Mouse (Mus musculus): ENCODE measurements at regions not wholly inside any gene's neighbourhood (a gene's known extent, or its start where the extent isn't known, plus 50 kb on each side); places are given as distances from the start of the nearest gene placed in this dataset.

GRCm38 (mm10) chr15:65532241-65532640 is 517.5 kb upstream of the Gm21961 start:
- ATAC-seq, result no peak
- H3K27ac ChIP-seq, result no peak overlapping the region

GRCm38 (mm10) chr15:65502656-65503055 is 488.0 kb upstream of the Gm21961 start:
- Histone ChIP-seq H3K9me3 (replicated peaks) (no peaks in the 10 kb centered on the region), H3K4me1 (no peaks in the 10 kb centered on the region), H3K4me2 (no peak overlapping the region), H3K9ac (no peak overlapping the region), H3K27ac (no peak overlapping the region), H3K36me3 (ENCODE audit: poor library complexity, severe bottlenecking) (no peaks in the 10 kb centered on the region), H3K27me3 (no peaks in the 10 kb centered on the region), H3K4me3 (no peak overlapping the region)
- WGBS, result 90% methylated on average over 1 of the region's 1 CpGs
- no peak for ATAC-seq

More at GRCm38 (mm10) chr15:65532241-65532640, 517.5 kb upstream of the Gm21961 start:
- 88% methylated on average over 2 of the region's 2 CpGs for WGBS
- H3K36me3 ChIP-seq (ENCODE audit: poor library complexity, severe bottlenecking), result no peaks in the 10 kb centered on the region
- H3K27me3 ChIP-seq, result no peaks in the 10 kb centered on the region
- H3K4me1 ChIP-seq, result no peaks in the 10 kb centered on the region
- H3K4me3 ChIP-seq, result no peak overlapping the region
- no peaks in the 10 kb centered on the region for H3K9me3 ChIP-seq (replicated peaks)
- H3K9ac ChIP-seq, result no peak overlapping the region
- no peak overlapping the region for H3K4me2 ChIP-seq

GRCm38 (mm10) chr15:65478940-65479339 is 464.2 kb upstream of the Gm21961 start:
- Histone ChIP-seq H3K27ac (no peak overlapping the region), H3K36me3 (ENCODE audit: poor library complexity, severe bottlenecking) (no peaks in the 10 kb centered on the region), H3K4me2 (no peak overlapping the region), H3K4me1 (0 out of 2 replicates have a peak, but pooled peaks cover 7% of the 10 kb centered on the region), H3K27me3 (no peaks in the 10 kb centered on the region), H3K9ac (no peak overlapping the region), H3K4me3 (no peak overlapping the region), H3K9me3 (replicated peaks) (no peaks in the 10 kb centered on the region)
- 47% methylated on average over 3 of the region's 3 CpGs for WGBS
- ATAC-seq, result peak; percentile 87

GRCm38 (mm10) chr15:65455203-65455816 is 440.6 kb upstream of the Gm21961 start:
- ATAC-seq, result peak; percentile 51; the same call in 1 of the 2 replicates
- no peak overlapping the region for H3K4me3 ChIP-seq
- H3K9me3 ChIP-seq (replicated peaks), result no peaks in the 10 kb centered on the region
- H3K36me3 ChIP-seq (ENCODE audit: poor library complexity, severe bottlenecking), result no peaks in the 10 kb centered on the region
- no peak overlapping the region for H3K4me2 ChIP-seq
- 54% methylated on average over 2 of the region's 2 CpGs for WGBS
- no peaks in the 10 kb centered on the region for H3K27me3 ChIP-seq
- H3K4me1 ChIP-seq, result 0 out of 2 replicates have a peak, but pooled peaks cover 5% of the 10 kb centered on the region
- H3K9ac ChIP-seq, result no peak overlapping the region
- H3K27ac ChIP-seq, result no peak overlapping the region

- H3K9me3 ChIP-seq (replicated peaks), result no peaks in the 10 kb centered on the region
- ATAC-seq, result peak; percentile 63
- no peaks in the 10 kb centered on the region for H3K36me3 ChIP-seq (ENCODE audit: poor library complexity, severe bottlenecking)
- 73% methylated on average over 4 of the region's 4 CpGs for WGBS
- H3K4me2 ChIP-seq, result no peak overlapping the region
- no peak overlapping the region for H3K27ac ChIP-seq
- H3K4me3 ChIP-seq, result no peak overlapping the region
- H3K9ac ChIP-seq, result no peak overlapping the region
- H3K4me1 ChIP-seq, result 0 out of 2 replicates have a peak, but pooled peaks cover 5% of the 10 kb centered on the region
- H3K27me3 ChIP-seq, result no peaks in the 10 kb centered on the region
Observed at GRCm38 (mm10) chr15:65452258-65453028, 437.7 kb upstream of the Gm21961 start.

GRCm38 (mm10) chr15:65419736-65420135 is 405.0 kb upstream of the Gm21961 start:
- WGBS, result 90% methylated on average over 3 of the region's 3 CpGs
- Histone ChIP-seq H3K36me3 (ENCODE audit: poor library complexity, severe bottlenecking) (no peaks in the 10 kb centered on the region), H3K4me3 (no peak overlapping the region), H3K9ac (no peak overlapping the region), H3K9me3 (replicated peaks) (no peaks in the 10 kb centered on the region), H3K27ac (no peak overlapping the region), H3K27me3 (no peaks in the 10 kb centered on the region), H3K4me2 (no peak overlapping the region), H3K4me1 (no peaks in the 10 kb centered on the region)
- no peak for ATAC-seq

All from forebrain, embryonic 13.5 days (tissue).